Mouse (Mus musculus) neural tube, embryonic 13.5 days (tissue): ENCODE data around the gene Aqp9. TPM values are rescaled to one million over a fixed set of nuclear protein-coding genes. Genes with fewer than 3 reads are reported as not detected.

Source experiments
- ATAC-seq: fragments of 200-750 bp; cut with Nextera tagmentation; 2 replicates; pipeline ENCODE4 v1.8.0; 2017; ENCODE audit warnings: low read depth, mild to moderate bottlenecking, moderate TSS enrichment, moderate library complexity
- H3K27ac ChIP-seq: fragments of 300-500 bp; sonication (generic); replicated peaks from 2 replicates; pipeline ENCODE4 v1.5.1; 2015; ENCODE audit warnings: moderate library complexity, mild to moderate bottlenecking, inconsistent platforms
- H3K27me3 ChIP-seq: fragments of 300-500 bp; sonication (generic); 2 replicates; pipeline ENCODE4 v1.6.1; 2015; ENCODE audit warnings: mild to moderate bottlenecking, inconsistent platforms
- H3K36me3 ChIP-seq: fragments of 300-500 bp; sonication (generic); 2 replicates; pipeline ENCODE4 v1.6.1; 2015; ENCODE audit warnings: mild to moderate bottlenecking, inconsistent platforms
- H3K4me1 ChIP-seq: fragments of 300-500 bp; sonication (generic); replicated peaks from 2 replicates; pipeline ENCODE4 v1.6.1; 2015; ENCODE audit warnings: inconsistent platforms
- H3K4me2 ChIP-seq: fragments of 300-500 bp; sonication (generic); 2 replicates; pipeline ENCODE4 v1.6.1; 2015; ENCODE audit warnings: inconsistent platforms, mild to moderate bottlenecking, moderate library complexity
- H3K4me3 ChIP-seq: fragments of 300-500 bp; sonication (generic); 2 replicates; pipeline ENCODE4 v1.5.1; 2015; ENCODE audit warnings: mild to moderate bottlenecking, inconsistent platforms
- H3K9ac ChIP-seq: fragments of 300-500 bp; sonication (generic); 2 replicates; pipeline ENCODE4 v1.6.1; 2015; ENCODE audit warnings: moderate library complexity, mild to moderate bottlenecking, inconsistent platforms
- H3K9me3 ChIP-seq: fragments of 300-500 bp; sonication (generic); 2 replicates; pipeline ENCODE4 v1.6.1; 2016; ENCODE audit warnings: inconsistent platforms
- WGBS: fragments of 180-500 bp; shearing (Covaris S2); methylation state at CpG from one replicate; pipeline ENCODE4 v1.1.7; 2015; 5-methylcytosine and 5-hydroxymethylcytosine counted together
- polyA plus RNA-seq: library from polyadenylated mRNA; unstranded; fragments of >200 nt; fragmentation: Nextera tagmentation; extraction: Ambion mirVana; gene quantifications from 2 replicates; pipeline ENCODE4 v1.2.1, GENCODE M21; 2015

Aqp9 gene
- polyA plus RNA-seq, 1 experiment from 2014 or later = 0.31 TPM

- WGBS = 87% methylated on average over 2 of the region's 2 CpGs
- Histone ChIP-seq H3K36me3 (no peaks in the 10 kb centered on the region), H3K9me3 (no peaks in the 10 kb centered on the region), H3K9ac (no peak overlapping the region), H3K4me3 (no peak overlapping the region), H3K27ac (no peak overlapping the region), H3K4me1 (peaks cover 17% of the 10 kb centered on the region), H3K27me3 (no peaks in the 10 kb centered on the region), H3K4me2 (no peak overlapping the region)
- ATAC-seq = no peak
These were observed 3.0 kb downstream of the Aqp9 start for GRCm38 (mm10) chr9:71165510-71165909.

- ATAC-seq = no peak
- H3K27ac ChIP-seq = no peak overlapping the region
- WGBS = 90% methylated on average over 6 of the region's 6 CpGs
These were observed 3.4 kb downstream of the Aqp9 start for GRCm38 (mm10) chr9:71165061-71165460.

GRCm38 (mm10) chr9:71164353-71164752 lies 4.1 kb downstream of the Aqp9 start:
- ATAC-seq = no peak
- Histone ChIP-seq H3K9ac (no peak overlapping the region), H3K9me3 (no peaks in the 10 kb centered on the region), H3K4me1 (peaks cover 17% of the 10 kb centered on the region), H3K27ac (no peak overlapping the region), H3K4me2 (no peak overlapping the region), H3K36me3 (no peaks in the 10 kb centered on the region), H3K27me3 (no peaks in the 10 kb centered on the region), H3K4me3 (no peak overlapping the region)
- WGBS = 82% methylated on average over 3 of the region's 3 CpGs

More at GRCm38 (mm10) chr9:71165061-71165460, 3.4 kb downstream of the Aqp9 start:
- H3K36me3 ChIP-seq = no peaks in the 10 kb centered on the region
- no peak overlapping the region for H3K4me3 ChIP-seq
- no peaks in the 10 kb centered on the region for H3K27me3 ChIP-seq
- peaks cover 17% of the 10 kb centered on the region for H3K4me1 ChIP-seq
- H3K9ac ChIP-seq = no peak overlapping the region
- H3K4me2 ChIP-seq = no peak overlapping the region
- H3K9me3 ChIP-seq = no peaks in the 10 kb centered on the region

GRCm38 (mm10) chr9:71162858-71163740 lies 5.4 kb downstream of the Aqp9 start:
- no peak overlapping the region for H3K9ac ChIP-seq
- WGBS = 82% methylated on average over 12 of the region's 12 CpGs
- no peaks in the 10 kb centered on the region for H3K9me3 ChIP-seq
- no peak for ATAC-seq
- peaks cover 8% of the 10 kb centered on the region for H3K4me1 ChIP-seq
- H3K27me3 ChIP-seq = no peaks in the 10 kb centered on the region
- H3K27ac ChIP-seq = no peak overlapping the region
- no peak overlapping the region for H3K4me3 ChIP-seq
- H3K36me3 ChIP-seq = no peaks in the 10 kb centered on the region
- no peak overlapping the region for H3K4me2 ChIP-seq

GRCm38 (mm10) chr9:71162131-71162857 lies 6.2 kb downstream of the Aqp9 start:
- WGBS = 91% methylated on average over 8 of the region's 8 CpGs
- Histone ChIP-seq H3K4me2 (no peak overlapping the region), H3K27me3 (no peaks in the 10 kb centered on the region), H3K4me3 (no peak overlapping the region), H3K27ac (no peak overlapping the region), H3K36me3 (no peaks in the 10 kb centered on the region), H3K9me3 (no peaks in the 10 kb centered on the region), H3K4me1 (peaks cover 2% of the 10 kb centered on the region; the same call in 1 of the 2 replicates), H3K9ac (no peak overlapping the region)
- no peak for ATAC-seq

- H3K4me1 ChIP-seq = no peaks in the 10 kb centered on the region
- H3K9me3 ChIP-seq = no peaks in the 10 kb centered on the region
- no peaks in the 10 kb centered on the region for H3K27me3 ChIP-seq
- no peaks in the 10 kb centered on the region for H3K36me3 ChIP-seq
- H3K4me3 ChIP-seq = no peak overlapping the region
- H3K4me2 ChIP-seq = no peak overlapping the region
- H3K27ac ChIP-seq = no peak overlapping the region
- ATAC-seq = no peak
- WGBS = 87% methylated on average over 13 of the region's 13 CpGs
- no peak overlapping the region for H3K9ac ChIP-seq
These were observed 7.4 kb downstream of the Aqp9 start for GRCm38 (mm10) chr9:71160849-71161711.

GRCm38 (mm10) chr9:71159686-71160085 lies 8.8 kb downstream of the Aqp9 start:
- no peak overlapping the region for H3K4me2 ChIP-seq

GRCm38 (mm10) chr9:71159060-71159626 lies 9.3 kb downstream of the Aqp9 start:
- Histone ChIP-seq H3K27me3 (no peaks in the 10 kb centered on the region), H3K9ac (no peak overlapping the region), H3K4me2 (no peak overlapping the region), H3K4me3 (no peak overlapping the region), H3K27ac (no peak overlapping the region), H3K9me3 (no peaks in the 10 kb centered on the region), H3K36me3 (no peaks in the 10 kb centered on the region), H3K4me1 (no peaks in the 10 kb centered on the region)
- WGBS = 91% methylated on average over 7 of the region's 7 CpGs
- no peak for ATAC-seq

More at GRCm38 (mm10) chr9:71159686-71160085, 8.8 kb downstream of the Aqp9 start:
- Histone ChIP-seq H3K36me3 (no peaks in the 10 kb centered on the region), H3K27me3 (no peaks in the 10 kb centered on the region), H3K27ac (no peak overlapping the region), H3K9me3 (no peaks in the 10 kb centered on the region), H3K4me3 (no peak overlapping the region), H3K9ac (no peak overlapping the region), H3K4me1 (no peaks in the 10 kb centered on the region)
- ATAC-seq = no peak
- WGBS = 88% methylated on average over 5 of the region's 5 CpGs

- Histone ChIP-seq H3K4me1 (no peaks in the 10 kb centered on the region), H3K36me3 (no peaks in the 10 kb centered on the region), H3K9me3 (no peaks in the 10 kb centered on the region), H3K27ac (no peak overlapping the region), H3K27me3 (no peaks in the 10 kb centered on the region), H3K4me2 (no peak overlapping the region), H3K9ac (no peak overlapping the region), H3K4me3 (no peak overlapping the region)
- WGBS = 94% methylated on average over 15 of the region's 15 CpGs
- ATAC-seq = no peak
These were observed 10.4 kb downstream of the Aqp9 start for GRCm38 (mm10) chr9:71157921-71158646.

- Histone ChIP-seq H3K4me2 (no peak overlapping the region), H3K4me3 (no peak overlapping the region), H3K27me3 (no peaks in the 10 kb centered on the region), H3K4me1 (no peaks in the 10 kb centered on the region), H3K36me3 (no peaks in the 10 kb centered on the region), H3K27ac (no peak overlapping the region), H3K9ac (no peak overlapping the region), H3K9me3 (no peaks in the 10 kb centered on the region)
- ATAC-seq = no peak
- WGBS = 85% methylated on average over 9 of the region's 9 CpGs
These were observed 11.9 kb downstream of the Aqp9 start for GRCm38 (mm10) chr9:71156447-71157035.
